Mouse (Mus musculus) C2C12 (cell line): ENCODE results near the gene Mmel1.

Source experiments
- CEBPB ChIP-seq: IDR thresholded peaks from one replicate; pipeline ENCODE4 v1.6.1; 2011; ENCODE audit warnings: low read depth, mild to moderate bottlenecking, control low read depth, moderate library complexity
- CTCF ChIP-seq: IDR thresholded peaks from one replicate; pipeline ENCODE4 v1.5.1; 2011; ENCODE audit not compliant: control insufficient read depth, insufficient read depth, insufficient read length
- MAX ChIP-seq: IDR thresholded peaks from one replicate; pipeline ENCODE4 v1.6.1; 2011; ENCODE audit warnings: mild to moderate bottlenecking, control low read depth
- MYOG ChIP-seq: IDR thresholded peaks from one replicate; pipeline ENCODE4 v1.6.1; 2011; ENCODE audit not compliant: control insufficient read depth, insufficient read length; ENCODE audit errors: extremely low read depth
- USF1 ChIP-seq: IDR thresholded peaks from one replicate; pipeline ENCODE4 v1.6.1; 2011; ENCODE audit warnings: low read depth, mild to moderate bottlenecking, control low read depth, moderate library complexity

DNA sequence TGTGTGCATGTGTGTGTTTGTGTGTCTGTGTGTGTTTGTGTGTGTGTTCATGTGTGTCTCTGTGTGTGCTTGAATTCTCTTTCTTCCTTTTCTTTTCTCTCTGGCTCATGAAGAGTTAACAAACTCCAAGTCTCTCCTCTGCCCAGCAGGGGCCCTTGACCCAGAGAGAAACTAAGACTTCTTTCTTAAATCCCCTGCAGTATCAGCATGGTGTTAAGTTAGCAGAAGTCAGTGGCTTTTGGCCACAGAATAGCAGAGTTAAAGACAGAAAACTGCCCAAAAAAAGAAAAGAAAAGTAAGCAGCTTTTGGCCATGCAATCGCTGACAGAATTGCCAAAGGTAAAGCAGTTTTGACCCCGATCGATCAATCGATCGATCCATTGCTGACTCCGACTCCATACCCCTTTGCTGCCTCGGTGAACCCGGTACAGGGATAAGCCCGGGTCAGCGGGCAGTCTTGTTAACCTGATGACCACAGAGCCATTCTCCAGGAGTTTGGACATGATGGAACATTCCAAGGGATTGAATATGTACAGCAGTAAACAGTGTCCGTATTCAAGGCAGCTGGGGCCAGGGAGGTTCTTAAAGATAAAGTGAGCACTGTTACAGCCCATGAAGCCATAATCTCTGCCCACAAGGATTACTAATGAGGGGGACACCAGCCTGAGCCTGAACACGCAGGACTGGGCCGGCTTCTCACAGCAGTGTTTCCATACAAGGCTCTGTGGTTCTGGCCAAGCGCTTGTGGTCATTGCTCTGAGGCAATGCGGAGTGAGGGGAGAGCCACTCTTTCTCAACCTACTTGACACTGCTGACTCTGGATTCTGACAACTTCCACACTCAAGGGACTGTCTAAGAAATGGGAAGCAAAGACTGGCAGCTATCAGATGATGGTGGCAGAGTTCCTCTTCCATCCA is 41.5 kb downstream of the Mmel1 start:
- no peak for TF ChIP-seq CTCF
- TF ChIP-seq CEBPB: no peak
- TF ChIP-seq USF1: no peak
- no peak for TF ChIP-seq MAX
- TF ChIP-seq MYOG: no peak
